Mouse (Mus musculus) right cerebral cortex, adult 2 months (tissue): ENCODE results near the gene Plekho1.

Experiments
- DNase-seq, 2 experiments: peaks; one replicate each; pipeline ENCODE4 v3.0.0; 2021 to 2022; ENCODE audit warnings: low spot score in 2 of 2

Plekho1 gene

GRCm38 (mm10) chr3:96008463-96008862 lies 12.7 kb upstream of the Plekho1 start:
- no peak for DNase-seq

DNA sequence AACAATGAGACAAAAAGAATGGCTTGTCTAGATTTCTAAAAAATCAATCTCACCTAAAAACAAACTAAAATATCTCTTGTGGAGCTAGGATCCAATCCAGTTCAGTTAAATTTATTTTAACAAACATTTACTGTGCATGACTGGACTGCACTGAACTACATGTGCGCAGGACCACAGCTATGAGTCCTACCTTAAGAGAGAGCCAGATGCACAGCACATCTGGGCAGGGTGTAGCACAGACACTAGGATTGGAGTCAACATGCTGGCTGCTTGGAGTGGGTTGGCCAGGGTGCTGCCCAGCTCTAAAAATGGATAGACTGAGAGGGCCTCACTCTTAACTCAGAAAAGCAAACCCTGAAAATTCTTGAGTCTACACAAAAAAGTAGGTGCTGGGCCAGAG lies 5.8 kb upstream of the Plekho1 start:
- no peak for DNase-seq

GRCm38 (mm10) chr3:96000921-96001501 lies 5.2 kb upstream of the Plekho1 start:
- DNase-seq, result no peak

DNA sequence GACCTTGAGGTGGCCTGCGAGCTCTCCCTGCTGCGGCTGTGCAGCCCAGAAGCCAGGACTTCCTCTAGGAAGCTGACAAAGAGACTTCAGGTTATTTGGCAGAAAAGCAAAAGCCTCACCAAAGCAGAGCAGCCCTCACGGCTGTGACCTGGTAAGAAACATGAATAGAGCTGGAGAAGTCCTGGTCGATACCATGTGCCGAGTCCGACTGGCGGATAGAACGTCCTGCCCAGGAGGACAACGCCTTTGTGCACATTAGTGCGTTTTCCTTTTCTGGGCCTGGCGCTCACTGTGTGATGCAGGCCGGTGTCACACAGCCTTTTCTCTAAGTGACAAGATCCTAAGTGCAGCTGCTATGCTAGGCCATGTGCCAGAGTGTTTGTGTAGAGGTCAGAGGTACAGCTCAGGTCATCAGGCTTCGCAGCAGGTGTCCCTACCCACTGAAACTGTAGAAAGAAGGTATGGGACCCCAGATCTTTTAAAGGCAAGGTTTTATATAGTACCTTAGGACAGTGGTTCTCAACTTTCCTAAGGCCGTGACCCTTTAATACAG lies 4.4 kb upstream of the Plekho1 start:
- no peak for DNase-seq

DNA sequence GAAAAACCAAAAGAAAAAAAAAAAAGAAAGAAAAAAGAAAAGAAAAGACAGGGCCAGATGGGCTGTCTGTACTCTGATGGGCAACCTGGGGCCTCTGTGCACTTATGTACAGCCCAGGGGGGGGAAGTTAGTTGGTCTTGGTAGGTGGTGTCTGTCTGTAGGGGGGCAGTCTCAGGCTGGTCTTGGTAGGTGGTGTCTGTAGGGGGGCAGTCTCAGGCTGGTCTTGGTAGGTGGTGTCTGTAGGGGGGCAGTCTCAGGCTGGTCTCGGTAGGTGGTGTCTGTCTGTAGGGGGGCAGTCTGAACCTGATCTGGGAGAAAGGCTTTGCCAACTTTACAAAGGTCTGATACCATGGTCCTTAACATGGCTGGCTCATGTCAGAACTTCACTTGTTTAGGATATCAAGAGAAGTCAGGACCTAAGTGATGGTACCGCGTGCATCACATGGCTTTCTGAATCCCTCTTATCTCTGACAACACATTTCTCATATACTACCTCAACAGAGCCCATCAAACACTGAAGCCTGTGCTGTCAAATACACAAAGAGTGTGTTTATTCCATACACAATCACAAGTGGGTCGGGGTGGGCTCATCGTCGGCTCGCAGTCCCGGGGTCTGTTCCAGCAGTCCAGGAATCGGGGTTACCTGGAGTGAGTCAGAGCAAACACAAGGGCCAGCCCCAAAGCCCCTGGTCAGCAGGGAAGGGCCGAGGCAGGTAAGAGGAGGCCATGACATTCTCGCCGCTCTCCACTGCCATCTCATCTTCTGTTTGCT lies 3.7 kb upstream of the Plekho1 start:
- no peak for DNase-seq

- DNase-seq, result peak; percentile 64 to 75
Observed at GRCm38 (mm10) chr3:95997203-95997721, 1.5 kb upstream of the Plekho1 start.

DNA sequence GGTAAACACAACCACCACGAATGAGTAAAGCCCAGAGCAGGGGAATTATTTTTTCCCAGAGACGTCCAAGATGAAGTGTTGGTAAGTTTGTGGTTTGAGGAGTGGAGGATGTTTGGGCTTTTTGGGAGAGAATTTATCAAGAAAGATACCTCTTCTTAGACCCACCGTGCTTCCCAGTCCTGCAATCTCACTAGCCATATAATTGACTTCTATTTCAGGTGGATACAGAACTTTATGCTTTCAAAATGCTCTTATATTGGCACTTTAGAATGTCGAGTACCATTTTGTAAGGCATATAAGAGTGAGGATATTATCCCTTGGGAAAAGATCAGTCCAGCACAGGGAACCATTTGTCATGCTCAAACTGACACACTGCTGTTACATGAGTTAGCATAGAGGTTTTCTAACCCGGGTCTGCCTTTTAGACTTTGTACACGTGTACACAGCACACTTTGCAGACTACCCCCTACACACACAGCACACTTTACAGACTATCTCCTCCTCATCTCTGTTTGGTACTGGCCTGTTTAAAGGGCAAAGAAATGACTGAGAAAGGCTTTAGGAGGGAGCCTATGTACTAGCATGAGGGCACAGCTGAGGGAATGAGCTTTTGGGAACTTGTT lies 761 bp upstream of the Plekho1 start:
- DNase-seq, result no peak

DNA sequence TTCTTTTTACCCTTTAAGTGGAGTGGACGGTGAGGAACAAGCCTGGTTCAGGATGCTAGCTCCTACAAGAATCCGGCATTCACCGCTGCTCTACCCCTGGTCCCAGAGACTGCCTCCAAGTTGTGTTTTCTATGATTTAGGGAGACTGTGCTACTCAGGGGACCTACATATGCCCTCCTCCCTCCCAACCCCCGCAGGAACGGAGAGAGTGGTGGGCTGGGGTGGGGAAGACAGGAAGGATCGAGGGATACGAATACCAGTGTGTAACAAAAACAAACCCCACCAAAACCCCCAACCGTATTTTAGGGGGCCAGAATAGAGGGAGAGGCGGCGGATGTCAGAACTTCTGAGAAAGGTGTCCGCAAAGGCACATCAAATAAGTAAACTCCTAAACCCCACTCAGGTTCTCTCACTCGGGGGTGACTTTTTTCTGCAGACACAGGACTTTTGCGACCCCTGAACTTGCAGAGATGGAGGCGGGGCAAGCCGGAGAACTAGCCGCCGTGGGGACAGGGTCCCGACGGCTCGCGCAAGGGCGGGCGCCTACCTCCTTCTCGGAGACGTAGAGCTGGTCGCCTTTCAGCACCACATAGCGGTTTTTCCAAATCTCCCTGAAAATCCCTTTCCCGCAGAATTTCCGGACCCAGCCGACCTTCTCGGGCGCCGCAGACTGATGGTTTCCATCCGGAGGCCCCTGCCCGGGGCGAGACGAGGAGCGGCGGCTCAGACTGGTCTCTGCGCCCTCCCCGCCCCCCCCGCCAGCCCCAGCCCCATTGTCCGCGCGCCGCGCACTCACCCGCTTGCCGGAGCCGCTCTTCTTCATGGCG lies 613 bp downstream of the Plekho1 start:
- peak in 1 of 2 experiments; percentile 53 for DNase-seq

GRCm38 (mm10) chr3:95994381-95994846 lies 1.4 kb downstream of the Plekho1 start:
- DNase-seq, result peak in 1 of 2 experiments; percentile 47

DNA sequence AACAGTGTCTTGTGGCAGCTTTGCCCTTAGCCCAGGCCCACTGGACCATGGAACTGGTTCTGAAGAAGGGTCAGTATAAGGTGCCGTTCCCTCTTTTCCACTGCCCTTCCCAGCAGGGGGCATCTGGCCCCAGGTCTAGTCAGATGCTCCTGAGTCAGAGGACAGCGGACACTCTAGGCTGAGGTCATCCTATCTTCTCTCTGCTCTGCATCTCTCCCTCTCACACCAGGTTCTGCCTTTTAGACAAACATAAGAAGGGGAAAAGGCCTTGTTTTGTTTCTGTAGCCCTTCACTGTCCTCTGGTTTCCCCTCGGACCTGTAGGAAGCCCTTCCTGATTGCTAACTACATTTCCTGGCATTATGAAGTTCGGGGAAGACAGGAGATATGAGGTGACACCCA lies 1.9 kb downstream of the Plekho1 start:
- no peak for DNase-seq

DNA sequence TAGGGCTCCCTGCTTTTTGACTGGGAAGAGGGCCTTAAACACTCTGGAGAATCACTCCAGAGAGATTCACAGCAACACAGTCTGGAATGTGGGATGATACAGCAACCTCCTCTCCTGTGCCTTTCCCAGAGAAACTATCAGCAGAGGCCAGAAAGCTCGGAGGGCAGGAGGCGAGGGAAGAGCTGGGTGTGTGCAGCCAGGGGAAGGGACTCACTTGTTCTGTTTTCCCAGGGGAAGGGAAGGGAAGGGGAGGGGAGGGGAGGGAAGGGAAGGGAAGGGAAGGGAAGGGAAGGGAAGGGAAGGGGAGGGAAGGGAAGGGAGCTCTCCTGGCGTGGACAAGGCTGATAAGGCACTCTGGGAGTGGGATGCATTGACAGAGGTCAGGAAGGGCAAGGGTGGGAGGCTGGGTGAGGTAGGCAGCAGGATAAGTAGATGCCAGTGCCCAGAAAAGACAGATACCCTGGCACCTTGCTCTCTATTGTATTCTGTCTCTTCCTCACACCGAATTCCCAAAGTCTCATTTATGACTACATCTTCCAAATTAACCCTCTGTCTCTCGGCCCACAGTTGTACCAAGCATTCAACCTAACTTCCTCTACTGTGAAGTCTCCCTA lies 2.7 kb downstream of the Plekho1 start:
- no peak for DNase-seq

DNA sequence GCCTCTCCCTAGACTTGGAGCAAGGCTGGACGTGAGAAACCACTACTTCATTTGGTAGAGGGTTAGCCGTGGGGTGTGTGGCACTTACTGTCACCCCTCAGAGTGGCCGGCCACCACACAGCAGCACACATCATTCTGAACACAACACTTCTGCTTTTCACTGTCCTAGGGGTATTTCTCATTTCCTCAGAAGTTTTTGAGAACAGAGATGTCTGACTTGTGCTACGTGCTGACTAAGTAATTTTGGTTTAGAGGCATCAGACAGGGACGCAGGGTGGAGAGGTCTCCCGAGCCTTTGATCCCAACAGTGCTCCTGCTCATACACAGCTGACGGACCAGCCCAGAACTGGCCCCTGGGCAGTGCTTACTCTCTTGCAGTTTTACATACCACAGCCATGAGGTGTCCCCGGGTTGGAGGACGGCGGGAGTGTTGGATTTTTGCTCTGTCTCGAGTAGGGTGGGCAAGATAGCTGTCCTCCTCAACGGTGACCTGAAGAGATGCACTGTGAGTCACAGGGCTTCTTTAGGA lies 5.3 kb downstream of the Plekho1 start:
- no peak for DNase-seq

GRCm38 (mm10) chr3:95988969-95989368 lies 6.8 kb downstream of the Plekho1 start:
- DNase-seq, result no peak

DNA sequence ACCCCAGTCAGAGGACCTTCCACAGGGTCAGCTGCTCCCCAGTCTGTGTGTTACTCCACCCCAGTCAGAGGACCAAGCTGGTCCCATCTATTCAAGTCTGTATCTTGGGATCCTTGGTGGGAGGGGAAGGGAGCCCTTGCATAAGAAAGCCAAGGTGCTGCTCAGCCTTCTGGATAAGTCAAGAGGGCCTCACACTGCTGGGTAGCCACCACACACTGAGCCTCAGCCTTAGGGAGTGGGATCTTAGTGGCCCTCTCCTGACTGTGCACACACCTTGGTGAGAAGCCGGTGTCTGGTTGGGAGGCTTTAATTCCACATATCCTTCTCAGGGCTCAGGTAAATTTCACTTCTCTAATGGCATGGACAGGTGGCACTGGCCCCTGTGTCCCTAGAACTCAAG lies 7.7 kb downstream of the Plekho1 start:
- no peak for DNase-seq

DNA sequence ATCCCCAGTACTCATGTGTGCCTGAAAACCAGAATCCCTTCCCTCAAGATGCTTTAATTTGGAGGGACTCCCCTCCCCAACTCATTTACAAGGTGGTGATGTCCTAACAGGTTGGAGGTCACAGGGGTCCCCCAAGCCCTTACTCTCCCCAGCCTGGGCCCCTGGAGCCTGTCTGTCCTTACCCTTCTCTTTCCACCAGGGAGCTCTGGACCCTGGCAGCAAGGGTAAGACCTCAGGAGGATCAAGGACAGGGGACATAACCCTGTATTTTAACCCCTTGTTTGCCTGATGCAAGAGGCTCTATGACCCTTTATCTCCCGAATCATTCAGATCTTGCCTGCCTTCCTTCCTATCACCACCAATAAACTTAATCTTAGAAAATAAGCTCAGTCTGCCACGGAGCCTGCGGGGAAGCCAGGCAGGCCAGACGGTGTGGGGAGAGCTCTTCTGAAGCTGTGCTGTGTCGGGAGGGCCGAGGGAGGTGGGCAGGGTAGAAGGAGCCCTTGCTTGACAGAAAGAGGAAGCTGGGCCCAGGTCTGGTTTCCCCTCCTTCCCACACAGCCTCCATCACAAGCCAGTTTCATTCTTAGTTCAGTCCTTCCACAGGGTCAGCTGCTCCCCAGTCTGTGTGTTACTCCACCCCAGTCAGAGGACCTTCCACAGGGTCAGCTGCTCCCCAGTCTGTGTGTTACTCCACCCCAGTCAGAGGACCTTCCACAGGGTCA lies 8.3 kb downstream of the Plekho1 start:
- DNase-seq, result no peak

GRCm38 (mm10) chr3:95986984-95987383 lies 8.8 kb downstream of the Plekho1 start:
- no peak for DNase-seq

DNA sequence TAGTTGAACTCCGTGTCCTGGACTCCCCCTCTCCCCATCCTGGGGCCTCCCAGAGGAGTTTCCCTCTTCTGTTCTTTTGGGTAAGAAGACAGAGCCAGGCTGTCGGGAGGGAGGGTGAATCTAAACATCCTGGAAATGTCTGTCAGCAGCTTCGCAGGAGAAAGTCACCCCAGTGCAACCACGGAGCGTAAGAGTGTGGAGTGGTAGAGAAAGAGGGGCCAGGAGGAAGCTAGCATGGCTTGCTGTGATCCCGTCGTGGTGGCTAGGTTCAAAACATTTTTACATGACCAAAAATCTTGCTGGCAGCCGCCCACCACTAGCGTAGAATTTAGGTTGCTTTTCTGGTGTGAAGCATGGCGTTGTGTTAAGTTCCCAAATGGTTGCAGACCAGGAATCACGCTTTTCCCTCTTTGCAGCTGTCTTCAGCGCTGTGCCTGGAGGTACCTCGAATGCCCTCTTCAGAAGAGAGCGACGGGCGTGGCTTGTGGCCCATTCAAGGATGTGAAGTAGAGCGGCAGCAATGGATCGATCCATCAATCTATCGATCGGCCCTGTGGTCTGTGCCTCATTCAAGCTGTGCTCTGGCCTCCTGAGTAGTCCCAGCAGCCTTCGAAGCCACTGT lies 9.7 kb downstream of the Plekho1 start:
- DNase-seq, result peak; percentile 70 to 79

- DNase-seq, result peak; percentile 52 to 65
Observed at GRCm38 (mm10) chr3:95985209-95986000, 10.4 kb downstream of the Plekho1 start.

- DNase-seq, result no peak
Observed at GRCm38 (mm10) chr3:95982129-95982528, 13.7 kb downstream of the Plekho1 start.
